Comparison of ENCODE assay signal across 8 mouse cellular contexts in genomic region chrX:69360238-69361054, GRCm38 (mm10). TPM values are rescaled to one million over a fixed set of nuclear protein-coding genes. Genes with fewer than 3 reads are reported as not detected.
DNase-seq lines count a peak whose midpoint lies in the region; ATAC-seq and TF ChIP-seq lines count a peak whose summit lies in the region.

Aff2 (plus strand) TSS chrX:69360294.

- H3K4me1 ChIP-seq in hindbrain, embryonic 14.5 days (replicated peaks; ENCODE audit: control insufficient read depth, insufficient read depth, low read length), result peaks cover 4% of the 10 kb centered on the region
- H3K4me1 ChIP-seq in megakaryocyte, embryonic 14.5 days, result no peaks in the 10 kb centered on the region
- H3K4me1 ChIP-seq in small intestine, adult 2 months (ENCODE audit: control insufficient read depth, insufficient read depth, insufficient read length, low read length), result no peaks in the 10 kb centered on the region

- H3K27ac ChIP-seq in hindbrain, embryonic 14.5 days, result peak within 1 kb of the TSS; percentile 82
- H3K27ac ChIP-seq in left cerebral cortex, adult 2 months, result peak within 1 kb of the TSS; percentile 64
- no peak within 1 kb of the TSS for H3K27ac ChIP-seq in small intestine, adult 2 months (ENCODE audit: insufficient read depth, low read depth, low read length)

- H3K36me3 ChIP-seq in hindbrain, embryonic 14.5 days (replicated peaks; ENCODE audit: control insufficient read depth, insufficient read depth), result no peaks in the 10 kb centered on the region
- no peaks in the 10 kb centered on the region for H3K36me3 ChIP-seq in megakaryocyte, embryonic 14.5 days (replicated peaks; ENCODE audit: low read length)
- no peaks in the 10 kb centered on the region for H3K36me3 ChIP-seq in small intestine, adult 2 months (ENCODE audit: control insufficient read depth, insufficient read depth, low read length)

- DNase-seq in R1 (ENCODE audit: low read depth, low spot score), result peak; percentile 32
- DNase-seq in cerebellum, adult 18-20 months, result peak; percentile 53 to 68
- peak; percentile 59 for DNase-seq in hindbrain, embryonic 14.5 days (ENCODE audit: low spot score)
- DNase-seq in left cerebral cortex, adult 2 months (ENCODE audit: extremely low spot score in 1 of 2, low spot score in 2 of 2), result peak; percentile 51 to 56

- no peaks in the 10 kb centered on the region for H3K9me3 ChIP-seq in hindbrain, embryonic 14.5 days (ENCODE audit: control insufficient read depth, low read length)
- peaks cover 4% of the 10 kb centered on the region for H3K9me3 ChIP-seq in megakaryocyte, embryonic 14.5 days

- no peak; the same call in 1 of the 2 replicates for TF ChIP-seq CTCF in left cerebral cortex, adult 2 months (IDR thresholded peaks at IDR 0.05)
- no peak for TF ChIP-seq CTCF in small intestine, adult 2 months (IDR thresholded peaks at IDR 0.05; ENCODE audit: extremely low read depth, insufficient read length, insufficient replicate concordance, low read depth, low read length)

- intact Hi-C loops in left cerebral cortex, adult 2 months (cut with DNase I), result loop anchor here (5.0 to 10.0 kb wide), 4 partner anchors 82 to 974 kb away; no protein-coding TSS in a partner anchor

- peak within 1 kb of the TSS; percentile 77 for H3K9ac ChIP-seq in hindbrain, embryonic 14.5 days

- peak within 1 kb of the TSS; percentile 62 for H3K4me3 ChIP-seq in hindbrain, embryonic 14.5 days (replicated peaks; ENCODE audit: low read length)
- H3K4me3 ChIP-seq in left cerebral cortex, adult 2 months, result peak within 1 kb of the TSS; percentile 62
- peak within 1 kb of the TSS; percentile 83 for H3K4me3 ChIP-seq in megakaryocyte, embryonic 14.5 days (replicated peaks)
- H3K4me3 ChIP-seq in small intestine, adult 2 months (ENCODE audit: low read depth, low read length), result peak within 1 kb of the TSS; percentile 54

- peak within 1 kb of the TSS; percentile 61 for H3K4me2 ChIP-seq in hindbrain, embryonic 14.5 days (replicated peaks)

- no peak for TF ChIP-seq POLR2A in small intestine, adult 2 months (IDR thresholded peaks at IDR 0.05; ENCODE audit: low read depth, low read length)

- H3K27me3 ChIP-seq in hindbrain, embryonic 14.5 days (ENCODE audit: control insufficient read depth, insufficient read depth, low read length), result no peaks in the 10 kb centered on the region
- H3K27me3 ChIP-seq in megakaryocyte, embryonic 14.5 days (replicated peaks), result peaks cover 49% of the 10 kb centered on the region
- peaks cover 7% of the 10 kb centered on the region; the same call in 1 of the 2 replicates for H3K27me3 ChIP-seq in small intestine, adult 2 months (ENCODE audit: control insufficient read depth, insufficient read depth, low read length)

- WGBS in hindbrain, embryonic 14.5 days, result 12% methylated on average over 38 of the region's 79 CpGs
- 12% methylated on average over 64 of the region's 79 CpGs for WGBS in small intestine, adult 2 months

- ATAC-seq in frontal cortex, adult (ENCODE audit: low TSS enrichment), result peak; percentile 86
- peak; percentile 94 for ATAC-seq in hindbrain, embryonic 14.5 days (ENCODE audit: low FRiP score)
- ATAC-seq in inflammation-experienced regulatory T-cells, adult 6 months, result no peak

RNA-seq across cellular contexts. Expression of gene Aff2, which starts in this region (rescaled TPM):
- 19.9 and 20.3 TPM in 2 replicates for polyA plus RNA-seq in hindbrain, embryonic 14.5 days (2014; fragmentation: Nextera tagmentation; extraction: Ambion mirVana)
- total RNA-seq in left cerebral cortex, adult 2 months (2021), result 10 to 100 TPM; 21.7 to 24.7 TPM
- polyA plus RNA-seq in megakaryocyte, embryonic 14.5 days (2012; ENCODE audit: insufficient read depth, low replicate concordance), result not detected in 2 replicates
- polyA plus RNA-seq in small intestine, adult 2 months (2012; rRNA removed), result 0.05 and 0.11 TPM in 2 replicates
- polyA plus RNA-seq in inflammation-experienced regulatory T-cells, adult 6 months (2017; shearing (Covaris generic)), result under 1 TPM in 1 of 3 experiments, not detected in 2; 0.11 TPM

Comparison
In these comparisons a context has a peak if more than half of its experiments do, and no peak if none do; other contexts are left out.
1. RNA of gene Aff2 (polyA plus RNA-seq): 19.9 to 20.3 TPM in hindbrain, embryonic 14.5 days; 0.05 to 0.11 TPM in small intestine, adult 2 months, not detected in megakaryocyte, embryonic 14.5 days and 0.11 TPM in inflammation-experienced regulatory T-cells, adult 6 months; every median in the first group is over 10 times any median in the second.
2. Peak in every context shown above with its lines, with median percentiles within 50 percentile points of each other: DNase-seq and H3K4me3 ChIP-seq.